Comparison of ENCODE assay signal across 8 mouse cellular contexts in genomic region chr11:102556716-102557074, GRCm38 (mm10). TPM values are rescaled to one million over a fixed set of nuclear protein-coding genes. Genes with fewer than 3 reads are reported as not detected.
DNase-seq lines count a peak whose midpoint lies in the region; ATAC-seq and TF ChIP-seq lines count a peak whose summit lies in the region.

No protein-coding gene starts in this region.

- no peak for ATAC-seq in kidney, embryonic 15.5 days (replicated peaks; ENCODE audit: low FRiP score)
- ATAC-seq in embryonic facial prominence, embryonic 11.5 days (replicated peaks; ENCODE audit: insufficient number of reproducible peaks, low FRiP score, low TSS enrichment, low read depth) = no peak; the same call in 1 of the 2 replicates
- no peak for ATAC-seq in hindbrain, embryonic 16.5 days
- ATAC-seq in midbrain, embryonic 15.5 days (replicated peaks) = 0 out of 2 replicates have a peak, but pooled peaks have one; percentile 19

- no peak for TF ChIP-seq POLR2A in lung, adult 2 months (IDR thresholded peaks at IDR 0.05; ENCODE audit: borderline replicate concordance, extremely low read depth, low read depth, low read length)

- H3K4me2 ChIP-seq in kidney, embryonic 15.5 days = peak overlapping the region; percentile 62
- H3K4me2 ChIP-seq in embryonic facial prominence, embryonic 11.5 days (ENCODE audit: low read depth, low read length) = no peak overlapping the region
- H3K4me2 ChIP-seq in hindbrain, embryonic 16.5 days (ENCODE audit: low read length) = peak overlapping the region; percentile 37
- H3K4me2 ChIP-seq in midbrain, embryonic 15.5 days = peak overlapping the region; percentile 44

- H3K27ac ChIP-seq in kidney, embryonic 15.5 days = peak overlapping the region; percentile 95
- no peak overlapping the region for H3K27ac ChIP-seq in embryonic facial prominence, embryonic 11.5 days (replicated peaks; ENCODE audit: low read depth, low read length)
- no peak overlapping the region; the same call in 1 of the 2 replicates for H3K27ac ChIP-seq in hindbrain, embryonic 16.5 days (ENCODE audit: low read depth, low read length)
- H3K27ac ChIP-seq in midbrain, embryonic 15.5 days = peak overlapping the region; percentile 96

- no peak overlapping the region for H3K9ac ChIP-seq in kidney, embryonic 15.5 days
- no peak overlapping the region for H3K9ac ChIP-seq in embryonic facial prominence, embryonic 11.5 days (replicated peaks; ENCODE audit: low read length)
- no peak overlapping the region for H3K9ac ChIP-seq in hindbrain, embryonic 16.5 days (ENCODE audit: low read depth, low read length)
- no peak overlapping the region for H3K9ac ChIP-seq in midbrain, embryonic 15.5 days

- no peaks in the 10 kb centered on the region for H3K27me3 ChIP-seq in kidney, embryonic 15.5 days
- no peaks in the 10 kb centered on the region for H3K27me3 ChIP-seq in embryonic facial prominence, embryonic 11.5 days (ENCODE audit: control insufficient read depth, insufficient read depth, low read length)
- H3K27me3 ChIP-seq in hindbrain, embryonic 16.5 days (replicated peaks; ENCODE audit: control insufficient read depth, insufficient read depth, low read length) = no peaks in the 10 kb centered on the region
- H3K27me3 ChIP-seq in midbrain, embryonic 15.5 days (replicated peaks) = no peaks in the 10 kb centered on the region

- no peaks in the 10 kb centered on the region for H3K36me3 ChIP-seq in kidney, embryonic 15.5 days
- H3K36me3 ChIP-seq in embryonic facial prominence, embryonic 11.5 days (replicated peaks; ENCODE audit: control insufficient read depth, insufficient read depth, low read depth, low read length) = no peaks in the 10 kb centered on the region
- H3K36me3 ChIP-seq in hindbrain, embryonic 16.5 days (ENCODE audit: control insufficient read depth, insufficient read depth, low read length) = no peaks in the 10 kb centered on the region
- H3K36me3 ChIP-seq in midbrain, embryonic 15.5 days (replicated peaks) = no peaks in the 10 kb centered on the region

- 5% methylated on average over 3 of the region's 3 CpGs for WGBS in kidney, embryonic 15.5 days
- 27% methylated on average over 3 of the region's 3 CpGs for WGBS in embryonic facial prominence, embryonic 11.5 days
- 16% methylated on average over 3 of the region's 3 CpGs for whole genome bisulfite sequencing in hindbrain, embryonic 16.5 days
- WGBS in midbrain, embryonic 15.5 days = 21% methylated on average over 3 of the region's 3 CpGs
- 8% methylated on average over 3 of the region's 3 CpGs for WGBS in lung, adult 2 months

- no peak for DNase-seq in kidney, postnatal 36 days
- no peak for DNase-seq in embryonic facial prominence, embryonic 11.5 days (ENCODE audit: low spot score)
- no peak for DNase-seq in urinary bladder, postnatal 25 days (ENCODE audit: low spot score)
- no peak for DNase-seq in lung, adult 2 months
- no peak for DNase-seq in adrenal gland, adult 8-10 months

- TF ChIP-seq CTCF in lung, adult 2 months (IDR thresholded peaks at IDR 0.05; ENCODE audit: insufficient read depth, low read length) = no peak

- H3K4me1 ChIP-seq in kidney, embryonic 15.5 days = peaks cover 22% of the 10 kb centered on the region
- H3K4me1 ChIP-seq in embryonic facial prominence, embryonic 11.5 days (ENCODE audit: control insufficient read depth, insufficient read depth, low read length) = no peaks in the 10 kb centered on the region
- peaks cover 17% of the 10 kb centered on the region for H3K4me1 ChIP-seq in hindbrain, embryonic 16.5 days (ENCODE audit: control insufficient read depth, insufficient read depth, low read depth, low read length)
- peaks cover 24% of the 10 kb centered on the region for H3K4me1 ChIP-seq in midbrain, embryonic 15.5 days
- H3K4me1 ChIP-seq in lung, adult 2 months (ENCODE audit: control insufficient read depth, insufficient read depth, low read length) = peaks cover 8% of the 10 kb centered on the region

- H3K4me3 ChIP-seq in kidney, embryonic 15.5 days (replicated peaks) = peak overlapping the region; percentile 99
- peak overlapping the region; percentile 84 for H3K4me3 ChIP-seq in embryonic facial prominence, embryonic 11.5 days (ENCODE audit: low read depth, low read length)
- peak overlapping the region; percentile 99 for H3K4me3 ChIP-seq in hindbrain, embryonic 16.5 days (ENCODE audit: low read length)
- peak overlapping the region; percentile 91; the same call in 1 of the 2 replicates for H3K4me3 ChIP-seq in midbrain, embryonic 15.5 days
- no peak overlapping the region for H3K4me3 ChIP-seq in lung, adult 2 months (replicated peaks; ENCODE audit: extremely low read depth, low read depth, low read length)

- H3K9me3 ChIP-seq in kidney, embryonic 15.5 days (replicated peaks) = no peaks in the 10 kb centered on the region
- no peaks in the 10 kb centered on the region for H3K9me3 ChIP-seq in embryonic facial prominence, embryonic 11.5 days (replicated peaks; ENCODE audit: control insufficient read depth, low read length)
- no peaks in the 10 kb centered on the region for H3K9me3 ChIP-seq in hindbrain, embryonic 16.5 days (ENCODE audit: control insufficient read depth, low read length)
- H3K9me3 ChIP-seq in midbrain, embryonic 15.5 days = no peaks in the 10 kb centered on the region

RNA-seq across cellular contexts. Expression of gene Gpatch8, which starts 0.5 kb away (rescaled TPM):
- 57.4 and 62.1 TPM in 2 replicates for polyA plus RNA-seq in kidney, embryonic 15.5 days (2015; fragmentation: Nextera tagmentation; extraction: Ambion mirVana)
- polyA plus RNA-seq in embryonic facial prominence, embryonic 11.5 days (2014; fragmentation: Nextera tagmentation; extraction: Ambion mirVana) = 43.2 and 43.4 TPM in 2 replicates
- polyA plus RNA-seq in hindbrain, embryonic 16.5 days (2015; fragmentation: Nextera tagmentation; extraction: Ambion mirVana) = 52.9 and 60.5 TPM in 2 replicates
- 72.7 and 76.4 TPM in 2 replicates for polyA plus RNA-seq in midbrain, embryonic 15.5 days (2015; fragmentation: Nextera tagmentation; extraction: Ambion mirVana)
- 15.0 and 17.3 TPM in 2 replicates for polyA plus RNA-seq in lung, adult 2 months (2012; rRNA removed)
- 10 to 100 TPM; 29.2 to 48.9 (median 35.7) TPM for total RNA-seq in adrenal gland, adult 8-10 months (2022)

RNA-seq across cellular contexts. Expression of gene Gm11627, which starts 22.6 kb away (rescaled TPM):
- 8.5 and 8.7 TPM in 2 replicates for polyA plus RNA-seq in kidney, embryonic 15.5 days (2015; fragmentation: Nextera tagmentation; extraction: Ambion mirVana)
- 10.5 and 10.6 TPM in 2 replicates for polyA plus RNA-seq in embryonic facial prominence, embryonic 11.5 days (2014; fragmentation: Nextera tagmentation; extraction: Ambion mirVana)
- polyA plus RNA-seq in hindbrain, embryonic 16.5 days (2015; fragmentation: Nextera tagmentation; extraction: Ambion mirVana) = 2.8 and 4.1 TPM in 2 replicates
- 1.9 and 3.4 TPM in 2 replicates for polyA plus RNA-seq in midbrain, embryonic 15.5 days (2015; fragmentation: Nextera tagmentation; extraction: Ambion mirVana)
- 2.4 and 2.5 TPM in 2 replicates for polyA plus RNA-seq in lung, adult 2 months (2012; rRNA removed)
- under 1 TPM in 1 of 4 experiments, not detected in 3; 0.75 TPM for total RNA-seq in adrenal gland, adult 8-10 months (2022)

RNA-seq across cellular contexts. Expression of gene Fzd2, which starts 47.5 kb away (rescaled TPM):
- 28.5 and 34.0 TPM in 2 replicates for polyA plus RNA-seq in kidney, embryonic 15.5 days (2015; fragmentation: Nextera tagmentation; extraction: Ambion mirVana)
- polyA plus RNA-seq in embryonic facial prominence, embryonic 11.5 days (2014; fragmentation: Nextera tagmentation; extraction: Ambion mirVana) = 53.3 and 57.0 TPM in 2 replicates
- polyA plus RNA-seq in hindbrain, embryonic 16.5 days (2015; fragmentation: Nextera tagmentation; extraction: Ambion mirVana) = 6.0 and 6.7 TPM in 2 replicates
- 7.4 and 9.5 TPM in 2 replicates for polyA plus RNA-seq in midbrain, embryonic 15.5 days (2015; fragmentation: Nextera tagmentation; extraction: Ambion mirVana)
- polyA plus RNA-seq in lung, adult 2 months (2012; rRNA removed) = 45.5 and 50.9 TPM in 2 replicates
- total RNA-seq in adrenal gland, adult 8-10 months (2022) = 1 to 10 TPM; 4.8 to 6.9 (median 5.7) TPM

Comparison
In these comparisons a context has a peak if more than half of its experiments do, and no peak if none do; other contexts are left out.
1. H3K27ac ChIP-seq: peak in kidney, embryonic 15.5 days (single experiment) and midbrain, embryonic 15.5 days (single experiment); none in embryonic facial prominence, embryonic 11.5 days (single experiment) and hindbrain, embryonic 16.5 days (single experiment).